Comparison of ENCODE assay signal across 25 mouse cellular contexts in genomic region chr3:31088789-31089775, GRCm38 (mm10). TPM values are rescaled to one million over a fixed set of nuclear protein-coding genes. Genes with fewer than 3 reads are reported as not detected.
DNase-seq lines count a peak whose midpoint lies in the region; ATAC-seq and TF ChIP-seq lines count a peak whose summit lies in the region.
"Had no signal": no experiment of that assay in that cellular context is flagged by ENCODE, and none has a peak within 500 bp of the region (broad histone marks: within the 10 kb centered on the region; RNA-seq: fewer than 3 reads in every experiment).

No protein-coding gene starts in this region.

- no peak for ATAC-seq in liver, postnatal 0 days
- no peak for ATAC-seq in liver, embryonic 11.5 days (replicated peaks; ENCODE audit: low FRiP score)
- ATAC-seq in stomach, embryonic 16.5 days (ENCODE audit: insufficient read depth, low FRiP score), result no peak
- ATAC-seq in midbrain, embryonic 13.5 days, result no peak
- ATAC-seq: forebrain, postnatal 0 days; hindbrain, embryonic 16.5 days had no signal

- no peak for TF ChIP-seq EP300 in liver, postnatal 0 days (IDR thresholded peaks at IDR 0.05; ENCODE audit: low read depth)

- H3K27me3 ChIP-seq in liver, postnatal 0 days (ENCODE audit: insufficient read depth, low read length), result no peaks in the 10 kb centered on the region
- no peaks in the 10 kb centered on the region for H3K27me3 ChIP-seq in liver, embryonic 11.5 days (replicated peaks; ENCODE audit: control insufficient read depth, insufficient read depth, low read length)
- no peaks in the 10 kb centered on the region for H3K27me3 ChIP-seq in E14TG2a.4 (ENCODE audit: insufficient read depth, low read length)
- no peaks in the 10 kb centered on the region for H3K27me3 ChIP-seq in stomach, embryonic 16.5 days (ENCODE audit: control insufficient read depth, insufficient read depth, low read length)
- no peaks in the 10 kb centered on the region for H3K27me3 ChIP-seq in midbrain, embryonic 13.5 days
- H3K27me3 ChIP-seq: embryonic facial prominence, embryonic 13.5 days; megakaryocyte, embryonic 14.5 days; neural tube, embryonic 15.5 days had no signal

- DNase-seq in liver, postnatal 0 days, result no peak
- DNase-seq in liver, embryonic 11.5 days (ENCODE audit: low spot score), result no peak
- peak; percentile 89 for DNase-seq in R1 (ENCODE audit: low read depth, low spot score)
- DNase-seq in kidney, postnatal 14 days, result no peak
- DNase-seq: adrenal gland, adult 8-10 months; cerebellum, adult 11-12 months; cerebellum, postnatal 10 days; forebrain, postnatal 0 days; heart, adult 2 months; heart, postnatal 10 days; kidney, adult 18-20 months; kidney, postnatal 4 days; midbrain, embryonic 14.5 days; right cerebral cortex, adult 18-20 months; thymus, adult 18-20 months; thymus, postnatal 25 days had no signal

- peaks cover 33% of the 10 kb centered on the region for H3K4me1 ChIP-seq in liver, postnatal 0 days (ENCODE audit: insufficient read depth)
- peaks cover 16% of the 10 kb centered on the region for H3K4me1 ChIP-seq in liver, embryonic 11.5 days (replicated peaks; ENCODE audit: control insufficient read depth, insufficient read depth, low read length)
- peaks cover 80% of the 10 kb centered on the region for H3K4me1 ChIP-seq in E14TG2a.4 (replicated peaks; ENCODE audit: low read depth, low read length)
- H3K4me1 ChIP-seq in stomach, embryonic 16.5 days (ENCODE audit: control insufficient read depth, insufficient read depth, low read length), result peaks cover 9% of the 10 kb centered on the region
- peaks cover 16% of the 10 kb centered on the region for H3K4me1 ChIP-seq in midbrain, embryonic 13.5 days (replicated peaks)

- TF ChIP-seq CTCF in liver, postnatal 0 days (IDR thresholded peaks at IDR 0.05; ENCODE audit: low read depth), result no peak
- TF ChIP-seq CTCF in E14TG2a.4 (conservative IDR thresholded peaks at IDR 0.05; ENCODE audit: low read length), result no peak

- H3K9me3 ChIP-seq in liver, postnatal 0 days (ENCODE audit: low read length), result no peaks in the 10 kb centered on the region
- no peaks in the 10 kb centered on the region for H3K9me3 ChIP-seq in liver, embryonic 11.5 days (ENCODE audit: control insufficient read depth, low read length)
- no peaks in the 10 kb centered on the region for H3K9me3 ChIP-seq in E14TG2a.4 (ENCODE audit: low read length)
- no peaks in the 10 kb centered on the region for H3K9me3 ChIP-seq in stomach, embryonic 16.5 days (replicated peaks; ENCODE audit: control insufficient read depth, low read length)
- no peaks in the 10 kb centered on the region for H3K9me3 ChIP-seq in midbrain, embryonic 13.5 days
- H3K9me3 ChIP-seq: embryonic facial prominence, embryonic 13.5 days; heart, embryonic 12.5 days; hindbrain, embryonic 10.5 days; megakaryocyte, embryonic 14.5 days; neural tube, embryonic 15.5 days had no signal

- no peak overlapping the region for H3K9ac ChIP-seq in liver, postnatal 0 days (replicated peaks)
- no peak overlapping the region for H3K9ac ChIP-seq in liver, embryonic 11.5 days (ENCODE audit: low read depth, low read length)
- H3K9ac ChIP-seq in stomach, embryonic 16.5 days (ENCODE audit: low read length), result peak overlapping the region; percentile 38; the same call in 1 of the 2 replicates
- H3K9ac ChIP-seq in midbrain, embryonic 13.5 days (replicated peaks), result no peak overlapping the region
- H3K9ac ChIP-seq: embryonic facial prominence, embryonic 13.5 days; forebrain, postnatal 0 days; heart, embryonic 12.5 days; neural tube, embryonic 15.5 days had no signal

- WGBS in liver, postnatal 0 days (ENCODE audit: insufficient replicate concordance), result 59% methylated on average over 10 of the region's 10 CpGs
- 47% methylated on average over 9 of the region's 10 CpGs for WGBS in liver, embryonic 11.5 days
- WGBS in stomach, embryonic 16.5 days, result 40% methylated on average over 10 of the region's 10 CpGs
- 28% methylated on average over 10 of the region's 10 CpGs for WGBS in midbrain, embryonic 13.5 days

- H3K36me3 ChIP-seq in liver, postnatal 0 days (replicated peaks; ENCODE audit: insufficient read depth, low read length), result no peaks in the 10 kb centered on the region
- H3K36me3 ChIP-seq in liver, embryonic 11.5 days (ENCODE audit: control insufficient read depth, insufficient read depth, low read length), result no peaks in the 10 kb centered on the region
- H3K36me3 ChIP-seq in E14TG2a.4 (ENCODE audit: insufficient read depth, low read length), result no peaks in the 10 kb centered on the region
- no peaks in the 10 kb centered on the region for H3K36me3 ChIP-seq in stomach, embryonic 16.5 days (ENCODE audit: control insufficient read depth, insufficient read depth, low read length)
- H3K36me3 ChIP-seq in midbrain, embryonic 13.5 days, result no peaks in the 10 kb centered on the region
- H3K36me3 ChIP-seq: embryonic facial prominence, embryonic 13.5 days; heart, embryonic 12.5 days; hindbrain, embryonic 10.5 days; neural tube, embryonic 15.5 days had no signal

- H3K4me2 ChIP-seq in liver, postnatal 0 days (ENCODE audit: low read depth, low read length), result no peak overlapping the region
- H3K4me2 ChIP-seq in liver, embryonic 11.5 days, result no peak overlapping the region
- no peak overlapping the region for H3K4me2 ChIP-seq in stomach, embryonic 16.5 days (ENCODE audit: low read depth, low read length)
- H3K4me2 ChIP-seq in midbrain, embryonic 13.5 days (replicated peaks), result no peak overlapping the region
- H3K4me2 ChIP-seq: embryonic facial prominence, embryonic 13.5 days; heart, embryonic 12.5 days; neural tube, embryonic 15.5 days had no signal

- 0 out of 2 replicates have a peak overlapping the region, but pooled peaks have one; percentile 55 for H3K27ac ChIP-seq in liver, postnatal 0 days (ENCODE audit: low read depth)
- no peak overlapping the region for H3K27ac ChIP-seq in liver, embryonic 11.5 days (ENCODE audit: low read depth, low read length)
- peak overlapping the region; percentile 72 for H3K27ac ChIP-seq in stomach, embryonic 16.5 days (ENCODE audit: low read length)
- H3K27ac ChIP-seq in midbrain, embryonic 13.5 days, result no peak overlapping the region
- H3K27ac ChIP-seq: embryonic facial prominence, embryonic 13.5 days; heart, adult 2 months; hindbrain, embryonic 10.5 days; neural tube, embryonic 15.5 days had no signal

- H3K4me3 ChIP-seq in liver, postnatal 0 days (ENCODE audit: low read depth, low read length), result no peak overlapping the region
- no peak overlapping the region for H3K4me3 ChIP-seq in liver, embryonic 11.5 days (ENCODE audit: low read depth, low read length)
- peak overlapping the region; percentile 59 for H3K4me3 ChIP-seq in E14TG2a.4 (replicated peaks; ENCODE audit: low read length)
- no peak overlapping the region for H3K4me3 ChIP-seq in stomach, embryonic 16.5 days (replicated peaks; ENCODE audit: low read length)
- H3K4me3 ChIP-seq in midbrain, embryonic 13.5 days (replicated peaks), result no peak overlapping the region
- H3K4me3 ChIP-seq: embryonic facial prominence, embryonic 13.5 days; heart, adult 2 months; heart, embryonic 12.5 days; hindbrain, embryonic 10.5 days; megakaryocyte, embryonic 14.5 days; neural tube, embryonic 15.5 days had no signal

RNA-seq across cellular contexts. Expression of gene Skil, which starts 5.8 kb away (rescaled TPM):
- 7.3 and 8.2 TPM in 2 replicates for polyA plus RNA-seq in liver, postnatal 0 days (2015; fragmentation: Nextera tagmentation; extraction: Ambion mirVana)
- polyA plus RNA-seq in liver, embryonic 11.5 days (2014; fragmentation: Nextera tagmentation; extraction: Ambion mirVana), result 14.2 and 16.6 TPM in 2 replicates
- polyA plus RNA-seq in stomach, embryonic 16.5 days (2015; fragmentation: Nextera tagmentation; extraction: Ambion mirVana), result 20.8 and 21.3 TPM in 2 replicates
- polyA plus RNA-seq in midbrain, embryonic 13.5 days (2015; fragmentation: Nextera tagmentation; extraction: Ambion mirVana), result 36.8 and 41.1 TPM in 2 replicates

Comparison
In these comparisons a context has a peak if more than half of its experiments do, and no peak if none do; other contexts are left out.
1. H3K27ac ChIP-seq: peak in liver, postnatal 0 days (single experiment) and stomach, embryonic 16.5 days (single experiment); none in liver, embryonic 11.5 days (single experiment) and midbrain, embryonic 13.5 days (single experiment).